Mouse (Mus musculus) testis, adult 2 months (tissue): ENCODE data around the gene Gatad2b.

Source experiments
- CTCF ChIP-seq: fragments of 200-500 bp; IDR thresholded peaks from 2 replicates; pipeline ENCODE4 v1.5.1; 2012; ENCODE audit warnings: low read depth, mild to moderate bottlenecking, inconsistent platforms, low read length, moderate library complexity; ENCODE audit not compliant: control insufficient read depth, insufficient read depth, insufficient replicate concordance
- POLR2A ChIP-seq: fragments of 200-500 bp; IDR thresholded peaks from 2 replicates; pipeline ENCODE4 v1.6.1; 2012; ENCODE audit warnings: low read depth, mild to moderate bottlenecking, inconsistent platforms, low read length, moderate library complexity; ENCODE audit not compliant: control insufficient read depth

GRCm38 (mm10) chr3:90412312-90413010, 119.5 kb downstream of the Gatad2b start:
- TF ChIP-seq CTCF (peak; percentile 68; the same call in 1 of the 2 replicates), POLR2A (no peak)
